Mouse (Mus musculus): Measurements from ENCODE around the gene Pdgfb.

GRCm38 (mm10) chr15:79961366-79961921 is 53.3 kb downstream of the Pdgfb start:
- TF ChIP-seq POLR2A (IDR thresholded peaks at IDR 0.05; ENCODE audit: insufficient read length, low read depth): no peak
- no peak for TF ChIP-seq MAX (IDR thresholded peaks at IDR 0.05; ENCODE audit: low read depth)
